Mouse (Mus musculus) retina, postnatal 1 day (tissue): ENCODE measurements around the gene Ak2.
A peak's percentile ranks its signal among the peaks of the same experiment; 100 is the strongest.

Experiments used
- DNase-seq: peaks from one replicate; pipeline ENCODE4 v3.0.0-alpha.2; 2012

Gene Ak2

GRCm38 (mm10) chr4:129016329-129016728, 24.6 kb downstream of the Ak2 start:
- no peak for DNase-seq

DNA sequence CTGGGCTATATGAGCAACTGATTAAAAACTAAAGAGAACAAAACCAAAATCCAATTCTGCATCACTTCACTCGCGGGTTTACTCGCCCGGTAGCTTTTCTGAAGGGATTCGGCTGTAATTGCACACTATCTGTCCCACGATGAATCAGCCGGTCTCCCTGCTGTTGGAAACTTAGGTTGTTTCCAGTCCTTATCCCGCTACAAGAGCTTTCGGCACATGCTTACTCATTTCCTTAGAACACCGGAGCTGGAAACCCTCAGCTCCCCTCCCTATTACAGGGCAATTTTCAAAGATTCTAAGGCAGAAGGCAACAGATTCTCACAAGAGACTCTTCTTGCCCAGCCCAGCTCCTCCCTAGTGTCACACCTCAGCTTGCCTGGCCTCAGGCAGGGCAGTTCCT, 25.4 kb downstream of the Ak2 start:
- DNase-seq = no peak

DNA sequence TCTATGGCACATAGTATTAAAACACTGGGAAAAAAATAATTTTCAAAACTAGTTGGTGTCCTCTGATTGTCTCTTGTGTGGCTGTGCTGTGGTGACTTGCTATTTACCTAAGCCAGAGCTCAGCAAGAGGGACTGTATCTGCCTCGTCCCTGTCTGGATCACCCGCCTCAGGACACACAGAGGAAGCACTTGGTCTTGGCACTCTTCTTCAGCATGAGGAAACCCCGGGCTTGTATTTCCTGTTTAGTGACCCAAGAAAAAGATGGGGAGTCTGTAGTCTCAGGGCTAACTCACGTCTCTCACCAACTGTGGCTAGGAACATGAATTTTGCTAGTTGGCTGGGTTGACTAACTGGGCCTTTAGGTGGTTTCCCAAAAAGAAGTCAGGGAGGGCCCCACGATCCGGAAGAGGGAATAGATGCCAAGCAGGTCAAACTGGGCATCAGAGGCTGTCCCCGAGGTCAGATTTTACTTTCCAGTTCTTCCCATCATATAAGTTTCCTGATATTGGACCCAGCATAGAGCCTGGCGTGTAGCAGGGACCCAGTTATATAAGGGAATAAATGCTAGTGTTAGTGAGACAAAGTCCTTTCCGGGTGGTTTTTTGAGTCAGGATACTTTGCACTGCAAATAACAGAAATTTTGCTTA, 27.2 kb downstream of the Ak2 start:
- DNase-seq = no peak

DNA sequence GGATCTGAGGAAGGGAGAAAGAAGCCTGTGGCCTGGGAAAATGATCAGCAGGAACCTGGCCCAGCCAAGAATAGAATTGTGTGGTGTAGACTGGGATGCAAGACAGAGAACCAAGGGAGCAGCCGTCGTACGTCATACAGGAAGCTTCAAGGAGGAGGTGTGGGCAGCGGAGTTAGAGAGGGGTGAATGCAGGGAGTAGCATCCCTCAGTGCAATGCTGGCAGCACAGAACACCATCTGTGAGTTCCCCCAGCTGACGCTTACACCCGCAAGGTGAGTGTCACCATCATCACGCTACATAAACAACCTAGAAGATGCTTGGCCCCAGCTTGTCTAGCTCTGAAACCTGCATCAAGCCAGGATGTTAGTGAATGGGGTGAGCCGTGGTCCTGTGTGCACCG, 28.0 kb downstream of the Ak2 start:
- DNase-seq = no peak

- DNase-seq = peak; percentile 65
Observed at GRCm38 (mm10) chr4:129020454-129020853, 28.7 kb downstream of the Ak2 start.

- DNase-seq = no peak
Observed at GRCm38 (mm10) chr4:129021426-129021825, 29.7 kb downstream of the Ak2 start.

- DNase-seq = no peak
Observed at GRCm38 (mm10) chr4:129021886-129022285, 30.1 kb downstream of the Ak2 start.

DNA sequence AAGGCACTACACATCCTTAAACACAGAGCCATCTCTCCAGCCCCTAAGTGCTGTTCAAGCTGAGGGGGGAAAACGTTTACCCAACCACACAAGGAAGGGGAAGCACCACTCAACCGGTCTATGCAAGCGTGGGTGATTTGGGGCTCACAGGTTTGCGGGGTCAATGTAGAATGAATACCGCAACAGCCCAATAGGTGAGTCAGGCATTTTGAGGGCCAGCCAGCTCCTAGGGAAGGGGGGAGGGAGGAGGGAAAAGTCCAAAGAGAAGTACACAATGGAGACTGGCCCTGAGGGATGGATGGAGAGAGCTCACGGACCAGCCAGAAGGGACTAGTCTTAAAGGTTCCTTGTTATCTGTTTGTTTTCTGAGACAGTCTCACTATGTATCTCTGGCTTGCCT, 32.1 kb downstream of the Ak2 start:
- no peak for DNase-seq

- no peak for DNase-seq
Observed at GRCm38 (mm10) chr4:129024775-129025174, 33.0 kb downstream of the Ak2 start.

DNA sequence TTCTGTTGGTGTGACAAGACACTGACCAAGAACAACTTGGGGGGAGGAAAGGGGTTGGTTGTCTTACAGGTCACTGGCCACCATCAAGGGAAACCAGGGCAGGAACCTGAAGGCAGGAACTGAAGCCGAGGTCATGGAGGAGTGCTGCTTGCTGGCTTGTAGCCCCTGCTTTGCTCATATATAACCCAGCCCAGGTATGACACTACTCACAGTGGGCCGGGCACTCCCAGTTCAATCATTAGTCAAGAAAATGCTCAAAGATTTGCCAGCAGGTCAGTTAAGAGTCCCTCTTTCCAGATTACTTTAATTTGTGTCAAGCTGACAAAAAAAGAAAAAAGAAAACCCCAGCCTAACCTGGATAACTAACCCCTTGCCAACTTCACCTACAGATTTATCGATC, 33.9 kb downstream of the Ak2 start:
- DNase-seq = no peak

DNA sequence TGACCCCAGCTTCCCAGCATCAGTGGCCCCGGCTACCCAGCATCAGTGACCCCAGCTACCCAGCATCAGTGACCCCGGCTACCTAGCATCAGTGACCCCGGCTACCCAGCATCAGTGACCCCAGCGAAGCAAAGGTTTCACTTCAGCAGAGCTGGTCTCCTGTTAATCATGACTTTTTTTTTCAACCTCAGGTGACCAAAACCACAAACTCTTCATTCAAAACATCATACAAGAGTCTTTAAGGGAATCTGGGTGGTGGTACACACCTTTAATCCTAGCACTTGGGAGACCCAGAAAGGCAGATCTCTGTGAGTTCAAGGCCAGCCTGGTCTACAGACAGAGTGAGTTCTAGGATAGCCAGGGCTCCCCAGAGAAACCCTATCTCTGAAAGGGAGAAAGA, 39.0 kb downstream of the Ak2 start:
- DNase-seq = no peak

DNA sequence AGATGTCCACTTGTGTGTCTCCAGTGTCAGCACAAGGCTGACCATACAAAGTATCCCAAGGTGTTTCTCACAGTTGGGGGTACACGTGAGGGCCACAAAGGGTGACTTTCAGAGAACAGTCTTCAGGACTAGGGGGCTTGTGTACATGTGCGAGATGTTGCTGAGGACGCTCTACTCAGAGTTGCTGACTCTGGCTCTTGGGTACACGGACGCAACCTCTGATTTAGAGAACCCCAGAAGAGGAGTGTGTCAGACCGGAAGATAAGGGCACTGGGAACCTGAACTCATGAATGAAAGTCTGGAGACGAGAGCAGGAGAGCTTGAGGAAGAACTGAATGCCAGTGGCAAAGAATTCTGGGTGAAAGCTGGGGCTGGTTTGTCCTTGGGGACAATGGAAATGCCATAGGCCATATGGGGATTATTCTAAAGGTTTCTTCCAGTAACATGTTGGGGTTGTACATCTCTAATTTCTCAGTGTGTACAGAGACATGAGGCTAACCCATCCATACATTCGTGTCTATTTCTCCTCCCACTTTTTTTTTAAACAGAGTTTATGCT, 39.7 kb downstream of the Ak2 start:
- DNase-seq = no peak

- no peak for DNase-seq
Observed at GRCm38 (mm10) chr4:129032133-129032962, 40.6 kb downstream of the Ak2 start.

- DNase-seq = no peak
Observed at GRCm38 (mm10) chr4:129032963-129033951, 41.5 kb downstream of the Ak2 start.

GRCm38 (mm10) chr4:129034224-129034623, 42.5 kb downstream of the Ak2 start:
- DNase-seq = no peak

DNA sequence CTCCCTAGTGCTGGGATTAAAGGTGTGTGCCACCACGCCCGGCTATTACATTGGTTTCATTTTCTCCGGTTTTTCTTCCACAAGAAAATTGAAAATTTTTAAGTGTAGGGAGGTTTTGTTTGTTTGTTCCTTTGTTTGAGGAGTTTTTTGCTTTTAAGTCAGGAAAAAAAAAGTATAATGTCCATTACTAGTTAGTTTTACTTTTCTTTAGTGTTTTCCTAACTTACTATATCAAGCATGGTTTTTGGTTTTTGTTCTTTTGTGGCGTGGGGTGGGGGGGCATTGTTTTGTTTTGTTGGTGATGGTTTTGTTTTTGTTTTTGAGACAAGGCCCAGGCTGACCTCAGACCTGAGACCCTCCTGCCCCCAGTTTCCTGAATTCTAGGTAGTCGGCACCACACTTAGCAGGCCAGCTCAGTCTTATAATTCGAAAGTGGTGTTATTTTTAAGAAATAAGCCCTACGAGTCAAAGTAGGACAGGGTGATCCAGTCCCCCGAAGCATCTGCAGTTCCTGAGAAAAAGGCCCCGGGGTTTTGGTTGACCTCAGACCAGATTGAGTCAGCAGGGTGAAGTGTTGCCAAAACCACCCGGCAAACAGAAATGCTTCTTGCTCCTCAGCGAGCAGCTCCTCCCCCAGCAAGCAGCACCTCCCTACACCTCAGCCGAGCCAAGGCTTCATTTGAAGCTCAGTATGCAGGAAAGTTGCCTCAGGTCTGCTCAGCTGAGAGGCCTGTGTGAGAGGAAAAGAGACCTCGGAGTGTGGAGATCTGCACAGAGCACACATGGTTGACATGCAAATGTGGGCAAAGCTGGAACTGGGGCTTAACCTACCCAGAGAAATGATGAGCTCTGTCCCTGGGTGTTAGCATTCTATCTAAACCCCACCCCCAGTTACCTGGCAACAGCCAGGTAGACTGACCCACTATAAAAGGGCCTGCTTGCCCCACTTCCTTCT, 43.2 kb downstream of the Ak2 start:
- no peak for DNase-seq

DNA sequence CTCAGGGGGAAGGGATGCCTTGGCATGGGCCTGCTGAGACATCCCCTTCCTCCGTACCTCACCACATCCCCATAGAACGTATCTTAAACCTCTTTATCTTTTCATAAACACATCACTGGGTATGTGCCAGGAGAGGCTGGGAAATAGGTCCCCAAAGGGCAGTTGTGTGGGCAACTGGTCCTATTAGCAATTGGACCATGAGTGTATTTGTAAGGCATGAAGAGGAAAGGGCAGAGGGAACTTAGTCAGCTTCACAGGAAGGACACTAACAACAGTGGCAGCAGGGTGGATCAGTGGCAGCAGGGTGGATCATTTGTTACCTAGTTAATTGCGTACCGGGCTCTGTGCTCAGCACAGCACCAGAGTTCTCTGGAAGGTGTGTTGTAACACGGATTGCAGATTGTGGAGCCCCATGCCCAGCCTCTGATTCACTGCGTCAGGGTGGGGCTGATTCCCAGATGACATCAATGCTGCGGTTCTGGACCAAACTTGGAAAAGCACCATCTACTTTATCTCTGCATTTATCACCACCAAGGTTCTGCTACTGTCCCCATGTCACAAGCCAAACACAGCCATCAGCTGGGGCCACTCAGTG, 44.2 kb downstream of the Ak2 start:
- no peak for DNase-seq

DNA sequence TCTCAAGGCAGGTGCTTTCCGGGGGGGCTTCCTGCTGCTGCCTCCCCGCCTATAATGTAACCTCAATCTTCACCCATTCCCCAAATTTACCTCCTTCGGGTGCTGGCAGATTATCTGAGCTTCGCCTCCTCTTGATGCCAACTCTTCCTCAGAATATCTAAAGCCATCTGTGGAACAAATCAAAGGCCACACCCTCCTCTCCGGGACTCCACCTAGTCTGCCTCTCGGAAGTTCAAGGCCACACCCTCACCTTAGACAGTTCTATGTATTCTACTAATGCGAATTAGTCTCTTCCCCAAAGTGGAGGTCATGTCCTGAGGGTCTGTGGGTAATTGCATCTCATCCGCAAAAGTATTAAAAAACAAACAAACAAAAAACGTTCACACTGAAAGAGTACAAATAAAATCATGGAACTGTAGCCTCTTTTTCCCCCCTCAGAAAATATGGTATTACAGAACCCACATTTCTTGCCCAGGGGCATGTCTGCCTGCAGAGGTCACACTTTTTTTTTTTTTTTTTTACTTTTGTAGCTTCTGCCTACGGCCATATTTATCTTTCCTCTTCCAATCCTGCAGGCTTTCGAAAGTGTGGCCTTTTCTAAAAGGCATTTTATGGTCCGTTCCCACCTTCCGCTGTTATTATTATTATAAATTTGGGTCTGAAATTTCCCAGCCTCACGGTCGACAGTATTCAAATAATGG, 56.1 kb downstream of the Ak2 start:
- DNase-seq = no peak

DNA sequence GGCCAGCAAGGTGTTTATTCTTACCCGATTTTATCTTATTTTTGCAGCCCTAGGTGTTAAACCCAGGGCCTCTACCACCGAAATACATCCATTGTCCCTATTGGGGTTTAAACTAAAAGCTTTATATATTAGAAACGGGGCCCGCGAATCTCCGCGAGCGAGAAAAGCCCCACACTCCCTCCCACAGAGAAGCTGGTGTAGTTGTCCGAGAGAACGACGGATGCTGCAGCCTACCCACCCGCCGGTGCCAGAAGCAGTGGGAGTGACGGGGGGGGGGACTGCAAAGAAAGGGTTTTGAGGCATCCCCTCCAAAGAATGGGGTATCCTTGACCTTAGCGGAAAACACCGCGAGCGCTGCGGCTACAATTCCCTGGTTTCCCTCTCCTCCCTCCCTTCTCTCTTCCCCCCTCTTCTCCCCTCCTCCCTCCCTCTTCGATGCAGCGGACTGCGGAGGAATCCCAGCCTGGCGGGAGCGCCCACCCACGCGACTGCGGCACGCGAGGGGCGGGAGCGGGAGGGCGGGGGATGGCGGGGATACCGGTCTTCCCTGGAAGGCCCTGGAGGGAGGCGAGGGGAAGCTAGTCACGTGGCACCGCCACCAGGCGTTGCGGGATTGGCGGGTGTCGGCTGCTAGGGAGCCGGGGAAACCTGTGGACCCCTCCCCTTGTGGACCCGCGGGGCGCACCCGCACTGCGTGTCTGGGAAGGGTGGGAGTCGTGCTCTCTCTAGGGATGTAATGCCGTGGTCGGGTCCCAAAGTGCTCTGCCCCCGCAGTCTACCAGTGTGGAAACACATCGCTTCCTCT, 56.9 kb downstream of the Ak2 start:
- DNase-seq = peak; percentile 94
